Comparison of ENCODE assay signal across 25 mouse cellular contexts in the genomic region with DNA sequence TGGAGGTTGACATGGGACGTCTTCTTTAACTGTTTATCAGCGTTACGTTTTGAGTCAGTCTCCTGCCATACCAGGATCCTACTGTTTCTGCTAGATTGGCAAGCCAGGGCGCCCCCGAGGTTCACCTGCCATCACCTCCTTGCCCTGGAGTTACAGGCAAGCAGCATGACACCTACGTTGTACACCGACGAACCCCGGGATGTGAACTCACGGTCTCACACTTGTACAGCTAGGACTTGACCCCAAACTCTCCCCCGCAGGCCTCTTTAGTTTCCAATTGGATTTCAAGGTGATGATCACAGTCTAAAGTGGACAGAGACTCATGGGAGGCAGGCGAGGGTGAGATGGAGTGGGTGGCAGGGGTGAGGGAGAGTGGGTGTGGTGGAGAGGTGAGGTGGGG.
DNase-seq lines count a peak whose midpoint lies in the region; ATAC-seq and TF ChIP-seq lines count a peak whose summit lies in the region.
"Had no signal": no experiment of that assay in that cellular context is flagged by ENCODE, and none has a peak within 500 bp of the region (broad histone marks: within the 10 kb centered on the region; RNA-seq: fewer than 3 reads in every experiment).

No protein-coding gene starts in this region.

- H3K36me3 ChIP-seq in hindbrain, postnatal 0 days (ENCODE audit: insufficient read depth, low read length), result no peaks in the 10 kb centered on the region
- H3K36me3 ChIP-seq in hindbrain, embryonic 12.5 days, result no peaks in the 10 kb centered on the region
- H3K36me3 ChIP-seq in forebrain, embryonic 14.5 days (ENCODE audit: control insufficient read depth, insufficient read depth, low read length), result no peaks in the 10 kb centered on the region
- no peaks in the 10 kb centered on the region for H3K36me3 ChIP-seq in macrophage (ENCODE audit: inconsistent target)
- H3K36me3 ChIP-seq: heart, embryonic 12.5 days; hindbrain, embryonic 15.5 days; kidney, embryonic 15.5 days; limb, embryonic 13.5 days; liver, embryonic 12.5 days; neural tube, embryonic 15.5 days; stomach, embryonic 15.5 days had no signal

- H3K9me3 ChIP-seq in hindbrain, postnatal 0 days (ENCODE audit: low read length), result no peaks in the 10 kb centered on the region
- no peaks in the 10 kb centered on the region for H3K9me3 ChIP-seq in hindbrain, embryonic 12.5 days (replicated peaks)
- H3K9me3 ChIP-seq in forebrain, embryonic 14.5 days (replicated peaks; ENCODE audit: control insufficient read depth, low read length), result no peaks in the 10 kb centered on the region
- H3K9me3 ChIP-seq: heart, embryonic 12.5 days; hindbrain, embryonic 15.5 days; kidney, embryonic 15.5 days; limb, embryonic 13.5 days; liver, embryonic 12.5 days; neural tube, embryonic 15.5 days; stomach, embryonic 15.5 days had no signal

- H3K79me2 ChIP-seq in macrophage (ENCODE audit: inconsistent target), result no peaks in the 10 kb centered on the region

- no peak for ATAC-seq in hindbrain, postnatal 0 days
- ATAC-seq in hindbrain, embryonic 12.5 days (ENCODE audit: low FRiP score), result no peak
- 0 out of 2 replicates have a peak, but pooled peaks have one; percentile 23 for ATAC-seq in forebrain, embryonic 14.5 days
- ATAC-seq: CD4-positive, CD25-positive, alpha-beta regulatory T cell, adult 4 months; liver, embryonic 12.5 days; liver, postnatal 0 days had no signal

- H3K27ac ChIP-seq in hindbrain, postnatal 0 days, result peak overlapping the region; percentile 22; the same call in 1 of the 2 replicates
- H3K27ac ChIP-seq in hindbrain, embryonic 12.5 days, result no peak overlapping the region
- H3K27ac ChIP-seq in forebrain, embryonic 14.5 days (ENCODE audit: low read depth, low read length), result peak overlapping the region; percentile 40; the same call in 1 of the 2 replicates
- peak overlapping the region; percentile 77 for H3K27ac ChIP-seq in macrophage
- H3K27ac ChIP-seq: hindbrain, embryonic 15.5 days; kidney, embryonic 15.5 days; limb, embryonic 13.5 days; liver, embryonic 12.5 days; neural tube, embryonic 15.5 days; stomach, embryonic 15.5 days had no signal

- no peak overlapping the region for H3K4me3 ChIP-seq in hindbrain, postnatal 0 days (ENCODE audit: low read length)
- H3K4me3 ChIP-seq in hindbrain, embryonic 12.5 days, result no peak overlapping the region
- H3K4me3 ChIP-seq in forebrain, embryonic 14.5 days (ENCODE audit: low read depth, low read length), result no peak overlapping the region
- no peak overlapping the region for H3K4me3 ChIP-seq in macrophage (ENCODE audit: inconsistent target)
- H3K4me3 ChIP-seq: gastrocnemius, adult 2 months; heart, adult 2 months; heart, embryonic 12.5 days; hindbrain, embryonic 15.5 days; kidney, embryonic 15.5 days; limb, embryonic 13.5 days; liver, embryonic 12.5 days; neural tube, embryonic 15.5 days; stomach, embryonic 15.5 days had no signal

- H3K27me3 ChIP-seq in hindbrain, postnatal 0 days (ENCODE audit: insufficient read depth, low read length), result no peaks in the 10 kb centered on the region
- no peaks in the 10 kb centered on the region for H3K27me3 ChIP-seq in hindbrain, embryonic 12.5 days
- no peaks in the 10 kb centered on the region for H3K27me3 ChIP-seq in forebrain, embryonic 14.5 days (replicated peaks; ENCODE audit: control insufficient read depth, insufficient read depth, low read length)
- H3K27me3 ChIP-seq: heart, embryonic 12.5 days; hindbrain, embryonic 15.5 days; kidney, embryonic 15.5 days; limb, embryonic 13.5 days; neural tube, embryonic 15.5 days; stomach, embryonic 15.5 days had no signal

- H3K4me2 ChIP-seq in hindbrain, postnatal 0 days (ENCODE audit: low read depth, low read length), result no peak overlapping the region
- no peak overlapping the region for H3K4me2 ChIP-seq in hindbrain, embryonic 12.5 days (replicated peaks)
- no peak overlapping the region for H3K4me2 ChIP-seq in forebrain, embryonic 14.5 days (ENCODE audit: low read length)
- H3K4me2 ChIP-seq: heart, embryonic 12.5 days; hindbrain, embryonic 15.5 days; kidney, embryonic 15.5 days; limb, embryonic 13.5 days; liver, embryonic 12.5 days; neural tube, embryonic 15.5 days; stomach, embryonic 15.5 days had no signal

- peaks cover 8% of the 10 kb centered on the region for H3K4me1 ChIP-seq in hindbrain, postnatal 0 days (ENCODE audit: insufficient read depth, low read length)
- H3K4me1 ChIP-seq in hindbrain, embryonic 12.5 days, result 0 out of 2 replicates have a peak, but pooled peaks cover 3% of the 10 kb centered on the region
- H3K4me1 ChIP-seq in forebrain, embryonic 14.5 days (ENCODE audit: control insufficient read depth, insufficient read depth, low read length), result no peaks in the 10 kb centered on the region
- H3K4me1 ChIP-seq: liver, embryonic 12.5 days had no signal

- peak; percentile 48 to 52 for DNase-seq in cerebellum, postnatal 10 days
- DNase-seq in cerebellum, adult 11-12 months, result no peak
- DNase-seq in hindbrain, postnatal 0 days (ENCODE audit: low spot score), result no peak
- DNase-seq in forebrain, embryonic 14.5 days (ENCODE audit: low spot score), result no peak
- DNase-seq in adipocyte (ENCODE audit: low spot score), result no peak
- DNase-seq: adrenal gland, adult 2 months; adrenal gland, postnatal 36 days; gastrocnemius, adult 2 months; gastrocnemius, postnatal 36 days; kidney, adult 18-20 months; kidney, postnatal 25 days; liver, postnatal 0 days; midbrain, embryonic 14.5 days; retina, postnatal 1 day had no signal

- no peak overlapping the region for H3K9ac ChIP-seq in hindbrain, postnatal 0 days (replicated peaks; ENCODE audit: low read length)
- H3K9ac ChIP-seq in hindbrain, embryonic 12.5 days, result no peak overlapping the region
- no peak overlapping the region for H3K9ac ChIP-seq in forebrain, embryonic 14.5 days (ENCODE audit: low read length)
- H3K9ac ChIP-seq: heart, embryonic 12.5 days; hindbrain, embryonic 15.5 days; kidney, embryonic 15.5 days; limb, embryonic 13.5 days; liver, embryonic 12.5 days; liver, postnatal 0 days; neural tube, embryonic 15.5 days; stomach, embryonic 15.5 days had no signal

- TF ChIP-seq CTCF in hindbrain, postnatal 0 days (IDR thresholded peaks at IDR 0.05; ENCODE audit: low read depth), result no peak

- WGBS in hindbrain, postnatal 0 days, result 89% methylated on average over 12 of the region's 12 CpGs
- 89% methylated on average over 12 of the region's 12 CpGs for WGBS in hindbrain, embryonic 12.5 days
- WGBS in forebrain, embryonic 14.5 days, result 92% methylated on average over 12 of the region's 12 CpGs
- 97% methylated on average over 12 of the region's 12 CpGs for WGBS in macrophage (ENCODE audit: missing documents)

Comparison
In these comparisons a context has a peak if more than half of its experiments do, and no peak if none do; other contexts are left out.
1. DNase-seq: peak in cerebellum, postnatal 10 days (2 of 2); none in cerebellum, adult 11-12 months (single experiment), hindbrain, postnatal 0 days (single experiment), forebrain, embryonic 14.5 days (single experiment) and adipocyte (single experiment).